Mouse (Mus musculus) forebrain, embryonic 16.5 days (tissue): ENCODE data around the gene Ccr6. TPM values are rescaled to one million over a fixed set of nuclear protein-coding genes. Genes with fewer than 3 reads are reported as not detected.

ENCODE experiments used
- ATAC-seq: fragments of 200-750 bp; cut with Nextera tagmentation; 2 replicates; pipeline ENCODE4 v1.8.0; 2017; ENCODE audit warnings: mild to moderate bottlenecking, moderate library complexity
- H3K27ac ChIP-seq: fragments of 300-500 bp; sonication (generic); 2 replicates; pipeline ENCODE4 v1.5.1; 2014; ENCODE audit warnings: low read length, control low read depth
- H3K27me3 ChIP-seq: fragments of 300-500 bp; sonication (generic); replicated peaks from 2 replicates; pipeline ENCODE4 v1.6.1; 2014; ENCODE audit warnings: low read length; ENCODE audit not compliant: control insufficient read depth, insufficient read depth
- H3K36me3 ChIP-seq: fragments of 300-500 bp; sonication (generic); 2 replicates; pipeline ENCODE4 v1.6.1; 2014; ENCODE audit not compliant: control insufficient read depth, insufficient read depth
- H3K4me1 ChIP-seq: fragments of 300-500 bp; sonication (generic); replicated peaks from 2 replicates; pipeline ENCODE4 v1.6.1; 2014; ENCODE audit warnings: low read length; ENCODE audit not compliant: control insufficient read depth, insufficient read depth
- H3K4me2 ChIP-seq: fragments of 300-500 bp; sonication (generic); 2 replicates; pipeline ENCODE4 v1.6.1; 2014; ENCODE audit warnings: mild to moderate bottlenecking, low read length, control low read depth
- H3K4me3 ChIP-seq: fragments of 300-500 bp; sonication (generic); replicated peaks from 2 replicates; pipeline ENCODE4 v1.5.1; 2014; ENCODE audit warnings: mild to moderate bottlenecking, low read length, control low read depth
- H3K9ac ChIP-seq: fragments of 300-500 bp; sonication (generic); replicated peaks from 2 replicates; pipeline ENCODE4 v1.6.1; 2014; ENCODE audit warnings: low read depth, low read length, control low read depth
- H3K9me3 ChIP-seq: fragments of 300-500 bp; sonication (generic); 2 replicates; pipeline ENCODE4 v1.6.1; 2016; ENCODE audit warnings: low read length; ENCODE audit not compliant: control insufficient read depth
- WGBS: fragments of 180-500 bp; shearing (Covaris S2); extraction: QIAGEN DNeasy Blood & Tissue Kit; methylation state at CpG from one replicate; pipeline ENCODE4 v1.1.7; 2014; 5-methylcytosine and 5-hydroxymethylcytosine counted together
- polyA plus RNA-seq: library from polyadenylated mRNA; unstranded; fragments of >200 nt; fragmentation: Nextera tagmentation; extraction: Ambion mirVana; gene quantifications from 2 replicates; pipeline ENCODE4 v1.2.1, GENCODE M21; 2015

The Ccr6 gene
- polyA plus RNA-seq, 1 experiment from 2014 or later, result not detected

DNA sequence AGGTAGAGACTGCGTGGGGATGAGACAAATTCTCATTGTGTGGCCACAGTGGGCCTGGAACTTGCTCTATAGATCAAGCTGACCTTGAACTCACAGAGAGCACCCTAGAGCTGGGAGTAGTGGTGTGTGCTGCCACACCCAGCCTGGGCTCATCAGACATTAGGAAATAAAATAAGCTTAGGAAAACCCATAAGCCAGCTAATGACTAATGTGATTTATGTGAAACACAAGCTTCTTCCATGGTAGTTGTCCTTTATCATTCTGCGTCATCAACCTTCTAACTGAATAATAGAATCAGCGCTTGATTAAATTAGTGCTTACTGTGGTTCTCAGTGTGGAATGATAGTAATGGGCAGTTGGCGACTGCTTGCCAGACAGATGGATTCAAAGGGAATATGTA lies 51.1 kb downstream of the Ccr6 start:
- 80% methylated on average over 4 of the region's 4 CpGs for WGBS
- Histone ChIP-seq H3K9me3 (no peaks in the 10 kb centered on the region), H3K9ac (no peak overlapping the region), H3K27ac (no peak overlapping the region), H3K27me3 (no peaks in the 10 kb centered on the region), H3K36me3 (peaks cover 5% of the 10 kb centered on the region; the same call in 1 of the 2 replicates), H3K4me1 (peaks cover 21% of the 10 kb centered on the region), H3K4me2 (no peak overlapping the region), H3K4me3 (no peak overlapping the region)
- no peak for ATAC-seq

DNA sequence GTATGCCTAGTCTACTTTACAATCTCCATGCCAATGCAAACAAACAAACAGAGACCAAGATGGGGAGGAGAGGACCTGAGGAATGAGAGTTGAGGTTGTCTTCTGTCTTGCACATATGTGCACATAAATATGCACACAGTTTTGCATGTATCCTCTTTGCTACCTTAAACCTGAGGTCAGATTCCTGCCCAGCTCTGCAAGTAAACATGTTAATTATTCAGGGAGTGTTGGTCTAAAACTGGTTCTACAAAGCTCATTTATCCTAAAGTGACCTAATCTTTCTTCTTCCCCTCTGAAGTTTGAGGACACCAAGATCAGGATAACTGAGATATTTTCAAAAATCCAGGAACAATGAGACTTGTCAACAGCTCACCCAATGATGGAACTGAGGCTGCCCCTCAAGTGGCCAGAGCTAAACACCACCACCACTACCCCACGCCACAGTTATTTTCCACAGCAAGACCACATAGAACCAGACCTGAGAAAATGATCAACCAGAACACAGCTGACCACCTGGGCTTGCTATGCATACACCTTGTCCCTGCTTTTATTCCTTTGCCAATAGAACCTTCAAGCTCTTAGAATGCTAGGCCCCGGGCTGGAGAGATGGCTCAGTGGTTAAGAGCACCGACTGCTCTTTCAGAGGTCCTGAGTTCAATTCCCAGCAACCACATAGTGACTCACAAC lies 54.3 kb downstream of the Ccr6 start:
- H3K27ac ChIP-seq, result no peak overlapping the region
- no peak for ATAC-seq

DNA sequence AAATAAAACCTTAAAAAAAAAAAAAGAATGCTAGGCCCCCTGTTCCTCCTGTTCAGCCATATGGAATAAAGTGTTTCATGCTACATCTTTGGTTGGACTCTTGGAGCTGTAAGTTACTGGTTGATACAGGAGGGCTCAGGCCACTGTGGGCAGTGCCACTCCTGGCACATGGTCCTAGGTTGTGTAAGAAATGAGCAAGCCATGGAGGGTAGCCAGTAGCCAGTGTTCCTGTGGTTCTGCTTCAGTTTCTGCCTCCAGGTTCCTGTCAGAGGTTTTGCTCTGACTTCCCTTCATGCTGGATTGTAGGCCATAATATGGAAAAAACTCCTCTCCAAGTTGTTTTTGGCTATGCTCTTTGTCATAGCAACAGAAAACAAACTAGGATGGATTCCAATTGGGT lies 54.9 kb downstream of the Ccr6 start:
- ATAC-seq, result no peak
- no peak overlapping the region for H3K4me2 ChIP-seq
- H3K27ac ChIP-seq, result no peak overlapping the region
- no peaks in the 10 kb centered on the region for H3K27me3 ChIP-seq
- H3K36me3 ChIP-seq, result peaks cover 8% of the 10 kb centered on the region
- H3K4me1 ChIP-seq, result peaks cover under 1% of the 10 kb centered on the region; the same call in 1 of the 2 replicates
- H3K9me3 ChIP-seq, result no peaks in the 10 kb centered on the region
- H3K4me3 ChIP-seq, result no peak overlapping the region
- no peak overlapping the region for H3K9ac ChIP-seq

More for the DNA sequence above, 54.3 kb downstream of the Ccr6 start:
- peaks cover 8% of the 10 kb centered on the region for H3K36me3 ChIP-seq
- H3K9me3 ChIP-seq, result no peaks in the 10 kb centered on the region
- no peak overlapping the region for H3K4me2 ChIP-seq
- WGBS, result 94% methylated on average over 3 of the region's 3 CpGs
- H3K9ac ChIP-seq, result no peak overlapping the region
- no peak overlapping the region for H3K4me3 ChIP-seq
- peaks cover 6% of the 10 kb centered on the region for H3K4me1 ChIP-seq
- no peaks in the 10 kb centered on the region for H3K27me3 ChIP-seq

DNA sequence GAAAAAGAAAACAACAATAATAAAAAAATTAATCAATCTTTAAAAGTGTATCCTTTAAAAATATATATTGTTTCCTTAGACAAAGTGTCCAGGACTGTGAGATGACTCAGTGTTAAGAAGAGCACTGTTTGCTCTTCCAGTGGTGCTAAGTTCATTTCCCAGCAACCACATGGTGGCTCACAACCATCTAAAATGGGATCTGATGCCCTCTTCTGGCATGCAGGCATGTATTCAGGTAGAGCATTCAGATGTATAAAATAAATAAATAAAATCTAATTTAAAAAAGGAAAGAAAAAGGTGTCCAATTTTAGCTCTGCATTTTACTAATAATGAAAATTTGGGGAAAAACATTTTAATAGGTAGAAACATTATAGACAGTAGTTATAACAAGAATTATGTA lies 60.0 kb downstream of the Ccr6 start:
- no peak overlapping the region for H3K9ac ChIP-seq
- no peak overlapping the region for H3K27ac ChIP-seq

DNA sequence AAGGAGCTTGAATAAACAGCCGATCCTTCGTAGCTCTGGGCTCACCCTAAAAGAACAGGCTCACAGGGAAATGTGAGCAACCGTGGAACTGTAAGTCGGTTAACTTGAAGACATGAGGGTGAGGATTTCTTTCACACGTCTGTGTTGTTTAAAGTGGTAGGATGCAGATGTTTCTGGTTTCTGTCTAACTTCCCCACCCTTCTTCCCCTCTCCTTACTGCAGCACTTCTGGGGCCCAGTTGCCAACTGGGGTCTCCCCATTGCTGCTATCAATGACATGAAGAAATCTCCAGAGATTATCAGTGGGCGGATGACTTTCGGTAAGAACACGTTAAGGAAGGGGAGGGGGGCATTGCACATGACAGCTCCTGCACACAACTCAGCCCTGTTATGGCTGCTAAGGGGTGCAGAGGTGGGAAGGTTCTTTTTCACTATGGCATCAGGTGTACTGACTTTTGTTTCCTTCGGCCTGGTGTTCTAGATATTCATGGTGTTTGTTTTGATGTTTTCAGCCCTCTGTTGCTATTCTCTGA lies 60.5 kb downstream of the Ccr6 start:
- Histone ChIP-seq H3K4me1 (no peaks in the 10 kb centered on the region), H3K27me3 (no peaks in the 10 kb centered on the region), H3K4me2 (no peak overlapping the region), H3K9me3 (no peaks in the 10 kb centered on the region), H3K36me3 (peaks cover 3% of the 10 kb centered on the region; the same call in 1 of the 2 replicates), H3K9ac (no peak overlapping the region), H3K4me3 (no peak overlapping the region), H3K27ac (no peak overlapping the region)
- WGBS, result 87% methylated on average over 9 of the region's 9 CpGs
- ATAC-seq, result no peak

More for the DNA sequence above, 60.0 kb downstream of the Ccr6 start:
- Histone ChIP-seq H3K27me3 (no peaks in the 10 kb centered on the region), H3K36me3 (peaks cover 3% of the 10 kb centered on the region; the same call in 1 of the 2 replicates), H3K4me1 (no peaks in the 10 kb centered on the region), H3K4me3 (no peak overlapping the region), H3K4me2 (no peak overlapping the region), H3K9me3 (no peaks in the 10 kb centered on the region)
- no peak for ATAC-seq

DNA sequence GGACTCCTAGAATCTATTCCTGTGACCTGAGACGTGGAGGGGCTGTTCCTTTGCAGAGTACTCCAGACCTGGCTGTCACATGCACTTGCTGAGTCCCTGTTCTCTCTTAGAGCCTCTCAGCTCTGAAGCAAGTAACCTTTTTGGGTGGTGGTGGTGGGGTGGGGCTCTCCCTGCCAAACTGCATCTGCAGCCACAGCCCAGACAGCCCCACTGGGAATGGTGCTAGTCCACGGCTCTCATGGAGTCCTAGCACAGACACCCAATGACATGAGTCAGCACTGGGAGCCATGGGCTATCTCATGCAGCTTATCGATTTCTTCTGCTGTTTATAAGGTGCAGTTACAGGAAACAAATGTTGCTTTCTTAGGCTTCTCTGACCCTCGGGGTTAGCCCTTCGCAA lies 61.9 kb downstream of the Ccr6 start:
- H3K27ac ChIP-seq, result no peak overlapping the region
- peaks cover 3% of the 10 kb centered on the region; the same call in 1 of the 2 replicates for H3K36me3 ChIP-seq
- no peaks in the 10 kb centered on the region for H3K27me3 ChIP-seq
- no peak for ATAC-seq
- H3K4me2 ChIP-seq, result no peak overlapping the region
- no peak overlapping the region for H3K4me3 ChIP-seq
- no peaks in the 10 kb centered on the region for H3K9me3 ChIP-seq
- 89% methylated on average over 5 of the region's 5 CpGs for WGBS
- H3K4me1 ChIP-seq, result no peaks in the 10 kb centered on the region
- no peak overlapping the region for H3K9ac ChIP-seq

DNA sequence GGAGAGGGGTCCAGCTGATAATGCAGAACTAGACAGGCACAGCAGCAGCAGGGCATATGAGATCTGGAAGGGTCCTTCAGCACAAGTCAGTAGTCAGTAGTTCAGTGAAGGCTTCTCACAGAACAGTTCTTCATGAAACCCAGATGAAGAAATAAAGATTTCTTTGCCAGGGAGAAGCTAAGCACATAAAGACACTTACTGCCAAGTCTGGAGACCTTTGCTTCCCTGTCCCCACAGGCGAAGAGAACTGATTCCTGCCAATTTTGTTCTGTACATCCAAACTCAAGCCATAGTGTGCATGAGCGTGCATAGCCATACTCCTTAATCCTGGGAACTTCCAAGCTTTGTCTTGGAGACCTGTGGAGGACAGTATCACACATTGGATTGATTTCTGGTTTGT lies 62.4 kb downstream of the Ccr6 start:
- Histone ChIP-seq H3K4me3 (no peak overlapping the region), H3K36me3 (peaks cover 3% of the 10 kb centered on the region; the same call in 1 of the 2 replicates), H3K9me3 (no peaks in the 10 kb centered on the region), H3K27me3 (no peaks in the 10 kb centered on the region), H3K27ac (no peak overlapping the region), H3K4me2 (no peak overlapping the region), H3K4me1 (no peaks in the 10 kb centered on the region), H3K9ac (no peak overlapping the region)
- ATAC-seq, result no peak
- whole genome bisulfite sequencing, result 91% methylated on average over 2 of the region's 2 CpGs

DNA sequence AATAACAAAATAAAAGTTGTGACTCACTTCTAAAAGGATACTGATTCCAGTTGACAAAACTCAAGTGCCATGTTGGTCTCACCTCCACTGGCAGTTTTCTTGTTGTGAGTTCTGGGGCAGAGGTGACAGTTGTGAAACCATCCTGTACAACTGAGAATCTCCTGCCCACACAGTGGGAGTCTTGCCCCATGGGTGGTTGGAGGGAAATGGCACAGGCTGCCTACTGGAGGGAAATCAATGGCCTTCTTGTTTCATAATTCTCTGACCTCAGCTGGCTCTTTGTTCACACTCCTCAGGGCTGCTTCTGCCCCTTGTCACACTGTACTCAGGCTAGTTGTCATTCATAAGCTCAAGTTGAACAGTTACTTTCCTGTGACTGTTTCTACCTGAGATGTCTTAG lies 63.7 kb downstream of the Ccr6 start:
- no peaks in the 10 kb centered on the region for H3K4me1 ChIP-seq
- H3K9ac ChIP-seq, result no peak overlapping the region
- H3K4me3 ChIP-seq, result no peak overlapping the region
- ATAC-seq, result no peak
- no peak overlapping the region for H3K27ac ChIP-seq
- no peaks in the 10 kb centered on the region for H3K9me3 ChIP-seq
- no peak overlapping the region for H3K4me2 ChIP-seq
- peaks cover 1% of the 10 kb centered on the region; the same call in 1 of the 2 replicates for H3K36me3 ChIP-seq
- no peaks in the 10 kb centered on the region for H3K27me3 ChIP-seq

DNA sequence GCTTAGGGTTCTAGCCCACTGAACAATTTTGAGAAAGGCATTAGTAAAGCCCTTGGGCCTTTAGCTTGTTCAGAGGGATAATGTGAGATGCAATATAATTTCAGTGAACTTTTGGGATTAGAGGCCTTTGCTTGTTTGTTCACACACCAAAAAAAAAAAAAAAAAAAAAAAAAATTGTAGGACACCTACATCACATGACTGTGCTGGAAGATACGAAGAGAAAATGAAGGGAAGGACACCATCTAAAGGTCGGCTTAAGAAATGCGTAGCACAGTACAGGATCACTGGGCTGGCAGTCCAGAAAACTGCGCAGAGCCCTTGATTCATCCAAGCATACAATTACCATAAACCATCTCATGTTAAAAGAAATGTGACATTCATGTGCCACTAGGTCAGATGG lies 65.7 kb downstream of the Ccr6 start:
- H3K4me1 ChIP-seq, result no peaks in the 10 kb centered on the region
- no peaks in the 10 kb centered on the region for H3K27me3 ChIP-seq
- no peak overlapping the region for H3K4me2 ChIP-seq
- no peak overlapping the region for H3K27ac ChIP-seq
- no peak for ATAC-seq
- H3K9ac ChIP-seq, result no peak overlapping the region
- H3K4me3 ChIP-seq, result no peak overlapping the region
- 72% methylated on average over 4 of the region's 4 CpGs for WGBS
- no peaks in the 10 kb centered on the region for H3K36me3 ChIP-seq
- no peaks in the 10 kb centered on the region for H3K9me3 ChIP-seq
